Mouse (Mus musculus) CH12.LX (cell line): Measurements from ENCODE around the gene Dhx8. TPM values are rescaled to one million over a fixed set of nuclear protein-coding genes. Genes with fewer than 3 reads are reported as not detected.

Experiments
- DNase-seq: peaks from one replicate; pipeline ENCODE4 v3.0.0-alpha.2; 2013; ENCODE audit errors: extremely low read depth
- H3K27ac ChIP-seq: 2 replicates; pipeline ENCODE4 v1.5.1; 2012; ENCODE audit warnings: low read depth, mild to moderate bottlenecking, control low read depth, moderate library complexity; ENCODE audit not compliant: insufficient read depth
- H3K27me3 ChIP-seq: replicated peaks from 2 replicates; pipeline ENCODE3; 2012; ENCODE audit warnings: inconsistent platforms
- H3K36me3 ChIP-seq, 2 experiments: replicated peaks in 1 of 2; 2 replicates each; pipeline versions ENCODE3 to v1.6.1; 2012; ENCODE audit warnings: inconsistent platforms in 1 of 2, low read length in 1 of 2, mild to moderate bottlenecking in 1 of 2, mixed read lengths in 1 of 2, moderate library complexity in 1 of 2; ENCODE audit not compliant: control insufficient read depth in 1 of 2, insufficient read depth in 1 of 2
- H3K4me1 ChIP-seq, 2 experiments: 2 replicates each; pipeline ENCODE4 v1.6.1; 2012; ENCODE audit warnings: inconsistent platforms in 1 of 2, moderate library complexity in 1 of 2; ENCODE audit not compliant: insufficient read depth in 2 of 2, control insufficient read depth in 1 of 2
- H3K4me2 ChIP-seq: 2 replicates; pipeline ENCODE4 v1.6.1; 2012; ENCODE audit warnings: low read depth, mild to moderate bottlenecking, control low read depth; ENCODE audit not compliant: poor library complexity, insufficient read depth, severe bottlenecking
- H3K4me3 ChIP-seq, 3 experiments: fragments of 150-350 bp in 1 of 3; sonication (generic) in 1 of 3; replicated peaks in 1 of 3; 2 replicates each; pipeline versions ENCODE3 to v1.5.1; 2011 to 2012; ENCODE audit warnings: low read depth in 2 of 3, low read length in 2 of 3, mild to moderate bottlenecking in 2 of 3, moderate library complexity in 2 of 3, control low read depth in 1 of 3, improper control_type of control experiment in 1 of 3, inconsistent platforms in 1 of 3, mixed read lengths in 1 of 3; ENCODE audit not compliant: poor library complexity in 1 of 3
- H3K79me2 ChIP-seq: replicated peaks from 2 replicates; pipeline ENCODE4 v1.6.1; 2012; ENCODE audit warnings: mild to moderate bottlenecking, moderate library complexity; ENCODE audit not compliant: control insufficient read depth, poor library complexity, insufficient read depth, severe bottlenecking; ENCODE audit errors: extremely low read depth
- H3K9ac ChIP-seq: 2 replicates; pipeline ENCODE4 v1.6.1; 2012; ENCODE audit warnings: low read depth, mild to moderate bottlenecking, control low read depth, moderate library complexity; ENCODE audit not compliant: insufficient read depth
- H3K9me3 ChIP-seq: replicated peaks from 2 replicates; pipeline ENCODE3; 2012; ENCODE audit warnings: low read length, inconsistent platforms, mixed read lengths
- CHD1 ChIP-seq: IDR thresholded peaks from 2 replicates; pipeline ENCODE4 v1.6.1; 2012; ENCODE audit warnings: low read depth, low read length, improper control_type of control experiment, inconsistent platforms
- CHD2 ChIP-seq: IDR thresholded peaks from 2 replicates; pipeline ENCODE4 v1.6.1; 2011; ENCODE audit warnings: low read length, improper control_type of control experiment
- CTCF ChIP-seq, 2 experiments: IDR thresholded peaks in 1 of 2; conservative IDR thresholded peaks in 1 of 2; 2 replicates each; pipeline ENCODE4 v1.5.1; 2011 to 2012; ENCODE audit warnings: low read depth in 2 of 2, low read length in 2 of 2, improper control_type of control experiment in 1 of 2, inconsistent platforms in 1 of 2, mild to moderate bottlenecking in 1 of 2, moderate library complexity in 1 of 2
- EP300 ChIP-seq: IDR thresholded peaks from 2 replicates; pipeline ENCODE4 v1.6.1; 2011; ENCODE audit warnings: low read length, improper control_type of control experiment
- ETS1 ChIP-seq: conservative IDR thresholded peaks from 2 replicates; pipeline ENCODE4 v1.6.1; 2012; ENCODE audit warnings: low read depth, mild to moderate bottlenecking, inconsistent platforms, low read length, improper control_type of control experiment, moderate library complexity
- HCFC1 ChIP-seq: IDR thresholded peaks from 2 replicates; pipeline ENCODE4 v1.6.1; 2012; ENCODE audit warnings: low read depth, mild to moderate bottlenecking, inconsistent platforms, low read length, improper control_type of control experiment
- IRF4 ChIP-seq: IDR thresholded peaks from 2 replicates; pipeline ENCODE4 v1.6.1; 2014; ENCODE audit warnings: low read depth, mild to moderate bottlenecking, inconsistent platforms, low read length, improper control_type of control experiment
- KAT2A ChIP-seq: IDR thresholded peaks from 2 replicates; pipeline ENCODE4 v1.6.1; 2012; ENCODE audit warnings: low read length, improper control_type of control experiment, inconsistent platforms; ENCODE audit not compliant: insufficient replicate concordance
- MAFK ChIP-seq: IDR thresholded peaks from 2 replicates; pipeline ENCODE4 v1.6.1; 2011; ENCODE audit warnings: low read length, improper control_type of control experiment; ENCODE audit not compliant: insufficient replicate concordance
- MAZ ChIP-seq: IDR thresholded peaks from 2 replicates; pipeline ENCODE4 v1.6.1; 2012; ENCODE audit warnings: low read depth, mild to moderate bottlenecking, inconsistent platforms, low read length, improper control_type of control experiment, moderate library complexity
- MXI1 ChIP-seq: IDR thresholded peaks from 2 replicates; pipeline ENCODE4 v1.6.1; 2011; ENCODE audit warnings: mild to moderate bottlenecking, low read depth, low read length, improper control_type of control experiment
- MYC ChIP-seq: IDR thresholded peaks from 2 replicates; pipeline ENCODE4 v1.6.1; 2011; ENCODE audit warnings: low read depth, mild to moderate bottlenecking, improper control_type of control experiment, low read length
- NRF1 ChIP-seq: IDR thresholded peaks from 2 replicates; pipeline ENCODE4 v1.6.1; 2014; ENCODE audit warnings: low read depth, mild to moderate bottlenecking, inconsistent platforms, low read length, improper control_type of control experiment, moderate library complexity
- PAX5 ChIP-seq: IDR thresholded peaks from 2 replicates; pipeline ENCODE4 v1.6.1; 2012; ENCODE audit warnings: low read length, inconsistent platforms, mixed read lengths
- POLR2A ChIP-seq: IDR thresholded peaks from 2 replicates; pipeline ENCODE4 v1.6.1; 2011; ENCODE audit warnings: low read depth, mild to moderate bottlenecking, improper control_type of control experiment, low read length
- POLR2AphosphoS2 ChIP-seq: IDR thresholded peaks from 2 replicates; pipeline ENCODE4 v1.6.1; 2011; ENCODE audit warnings: low read depth, low read length, improper control_type of control experiment
- RCOR1 ChIP-seq: conservative IDR thresholded peaks from 2 replicates; pipeline ENCODE4 v1.6.1; 2012; ENCODE audit warnings: low read depth, mild to moderate bottlenecking, inconsistent platforms, low read length, improper control_type of control experiment
- SIN3A ChIP-seq: IDR thresholded peaks from 2 replicates; pipeline ENCODE4 v1.6.1; 2012; ENCODE audit warnings: low read length, improper control_type of control experiment, inconsistent platforms
- TCF12 ChIP-seq: IDR thresholded peaks from 2 replicates; pipeline ENCODE4 v1.6.1; 2014; ENCODE audit warnings: low read depth, mild to moderate bottlenecking, inconsistent platforms, low read length, improper control_type of control experiment
- UBTF ChIP-seq: IDR thresholded peaks from 2 replicates; pipeline ENCODE4 v1.6.1; 2012; ENCODE audit warnings: low read depth, mild to moderate bottlenecking, inconsistent platforms, low read length, improper control_type of control experiment, moderate library complexity
- USF1 ChIP-seq: IDR thresholded peaks from 2 replicates; pipeline ENCODE4 v1.6.1; 2014; ENCODE audit warnings: low read depth, mild to moderate bottlenecking, inconsistent platforms, low read length, improper control_type of control experiment
- USF2 ChIP-seq: conservative IDR thresholded peaks from 2 replicates; pipeline ENCODE4 v1.6.1; 2011; ENCODE audit warnings: low read depth, low read length, improper control_type of control experiment
- ZMIZ1 ChIP-seq: IDR thresholded peaks from 2 replicates; pipeline ENCODE4 v1.6.1; 2012; ENCODE audit warnings: low read depth, mild to moderate bottlenecking, inconsistent platforms, low read length, improper control_type of control experiment
- ZNF384 ChIP-seq: IDR thresholded peaks from 2 replicates; pipeline ENCODE4 v1.6.1; 2012; ENCODE audit warnings: low read depth, low read length, improper control_type of control experiment, inconsistent platforms
- dilution Hi-C: fragments of 300-500 bp; cut with MboI; formaldehyde crosslinking; loops from 2 replicates; pipeline ENCODE4 v1.14.3; 2020; ENCODE audit warnings: low sequenced_read_pairs; ENCODE audit not compliant: extremely low pct_unique_long_range_greater_than_20kb, extremely low pct_ligation_motif_present
- in situ Hi-C: fragments of 300-500 bp; cut with MboI; formaldehyde crosslinking; loops from 3 replicates; pipeline ENCODE4 v1.14.3; 2019; ENCODE audit warnings: low sequenced_read_pairs, low pct_ligation_motif_present, low pct_unique_long_range_greater_than_20kb, mixed read lengths
- polyA plus RNA-seq: library from polyadenylated mRNA; unstranded; fragments of >175 nt; gene quantifications from 2 replicates; pipeline ENCODE4 v1.2.1, GENCODE M21; 2012; ENCODE audit warnings: low read depth; ENCODE audit not compliant: insufficient read length
- total RNA-seq, 2 experiments: library from RNA; depleted of rRNA; stranded (reverse); fragments of 300-350 nt in 1 of 2; fragments of >200 nt in 1 of 2; gene quantifications; 2 replicates each; pipeline ENCODE4 v1.2.3; 2012 to 2014

The Dhx8 gene
- total and polyA plus RNA-seq, 3 experiments, result 24.3 to 61.7 (median 33.4) TPM

- Histone ChIP-seq H3K9ac (no peak overlapping the region), H3K4me1 (peaks cover 5 to 15% of the 10 kb centered on the region in 2 experiments; a peak in 3 of 4 replicates), H3K4me3 (no peak overlapping the region), H3K4me2 (no peak overlapping the region), H3K27ac (no peak overlapping the region), H3K27me3 (peaks cover 2% of the 10 kb centered on the region), H3K36me3 (no peaks in the 10 kb centered on the region), H3K9me3 (no peaks in the 10 kb centered on the region), H3K79me2 (peaks cover 12% of the 10 kb centered on the region)
- no peak for TF ChIP-seq PAX5
- TF ChIP-seq ZMIZ1, result no peak
- no peak for TF ChIP-seq IRF4
- no peak for TF ChIP-seq POLR2A
- TF ChIP-seq USF2, result no peak
- no peak for TF ChIP-seq EP300
- TF ChIP-seq MYC, result no peak
- TF ChIP-seq MAFK, result no peak
- TF ChIP-seq RCOR1, result no peak
- no peak for DNase-seq
- in situ Hi-C loops (no loop called here), dilution Hi-C loops (no loop called here)
Measured at GRCm38 (mm10) chr11:101729308-101729707, 3.4 kb upstream of the Dhx8 start.

- H3K36me3 ChIP-seq, result peaks cover 35 to 40% of the 10 kb centered on the region in 2 experiments
- H3K4me1 ChIP-seq, result peaks cover 12 to 26% of the 10 kb centered on the region in 2 experiments; a peak in 3 of 4 replicates
- H3K27me3 ChIP-seq, result no peaks in the 10 kb centered on the region
- dilution Hi-C loops (no loop called here), in situ Hi-C loops (loop anchor here (5.0 kb wide), 1 partner anchor 71 kb away; no protein-coding TSS in a partner anchor)
- H3K4me2 ChIP-seq, result peak overlapping the region; percentile 74
- no peak overlapping the region for H3K27ac ChIP-seq
- peak overlapping the region; percentile 70 to 93 (median 86) for H3K4me3 ChIP-seq
- no peak for TF ChIP-seq CHD1
- TF ChIP-seq UBTF, result no peak
- no peak for TF ChIP-seq ETS1
- TF ChIP-seq USF1, result no peak
- no peak for TF ChIP-seq CTCF (conservative IDR thresholded peaks at IDR 0.05 in 1 of 2, IDR thresholded peaks at IDR 0.05 in 1 of 2; ENCODE audit: low read depth in 2 of 2, low read length in 2 of 2)
- TF ChIP-seq MAZ, result no peak
- no peak for TF ChIP-seq TCF12
- TF ChIP-seq RCOR1, result no peak
- no peak for TF ChIP-seq PAX5
- no peak for TF ChIP-seq POLR2AphosphoS2
- TF ChIP-seq CHD2, result no peak
- no peak for TF ChIP-seq MAFK
- no peak for TF ChIP-seq KAT2A
- no peak for TF ChIP-seq USF2
- TF ChIP-seq MXI1, result no peak
- TF ChIP-seq ZNF384, result no peak
- no peak for TF ChIP-seq NRF1
- no peak for TF ChIP-seq SIN3A
- TF ChIP-seq ZMIZ1, result no peak
- TF ChIP-seq HCFC1, result no peak
- no peak for DNase-seq
- peak overlapping the region; percentile 97 for H3K9ac ChIP-seq
- peaks cover 21% of the 10 kb centered on the region for H3K79me2 ChIP-seq
- no peaks in the 10 kb centered on the region for H3K9me3 ChIP-seq
Measured at GRCm38 (mm10) chr11:101733596-101733995, 877 bp downstream of the Dhx8 start.
